In the genomic region with DNA sequence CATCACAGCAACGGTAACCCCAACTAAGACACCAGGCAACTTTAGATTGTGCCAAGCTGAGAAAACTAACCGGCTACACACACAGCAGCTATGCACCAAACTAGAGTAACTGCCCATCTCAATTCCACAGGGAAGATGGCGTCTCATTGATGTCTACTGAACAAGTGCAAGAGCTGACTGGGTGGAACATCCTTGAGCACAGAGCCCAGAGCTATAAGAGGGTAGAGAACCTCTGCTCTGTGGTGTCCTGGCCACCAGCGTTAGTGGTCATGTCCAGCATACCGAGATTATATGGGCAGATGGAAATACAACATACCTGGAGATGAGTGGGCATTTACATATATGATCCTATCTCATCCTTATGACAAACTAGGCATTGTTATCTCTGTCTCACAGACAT, we compare ENCODE assay signal across 35 mouse cellular contexts. TPM values are rescaled to one million over a fixed set of nuclear protein-coding genes. Genes with fewer than 3 reads are reported as not detected.
"Had no signal": no experiment of that assay in that cellular context is flagged by ENCODE, and none has a peak within 500 bp of the region (broad histone marks: within the 10 kb centered on the region; RNA-seq: fewer than 3 reads in every experiment).

No protein-coding gene starts in this region.

- H3K9me3 ChIP-seq: embryonic facial prominence, embryonic 10.5 days; embryonic facial prominence, embryonic 12.5 days; embryonic facial prominence, embryonic 13.5 days; embryonic facial prominence, embryonic 15.5 days; forebrain, embryonic 10.5 days; forebrain, embryonic 12.5 days; forebrain, embryonic 13.5 days; forebrain, embryonic 15.5 days had no signal

- H3K9ac ChIP-seq: embryonic facial prominence, embryonic 12.5 days; embryonic facial prominence, embryonic 13.5 days; embryonic facial prominence, embryonic 15.5 days; forebrain, embryonic 12.5 days; forebrain, embryonic 13.5 days; forebrain, embryonic 15.5 days; forebrain, postnatal 0 days had no signal

- H3K4me3 ChIP-seq: embryonic facial prominence, embryonic 10.5 days; embryonic facial prominence, embryonic 12.5 days; embryonic facial prominence, embryonic 13.5 days; embryonic facial prominence, embryonic 15.5 days; erythroblast, embryonic 14.5 days; forebrain, embryonic 10.5 days; forebrain, embryonic 12.5 days; forebrain, embryonic 13.5 days; forebrain, embryonic 15.5 days; gastrocnemius, adult 2 months; heart, adult 2 months had no signal

- H3K27ac ChIP-seq: embryonic facial prominence, embryonic 10.5 days; embryonic facial prominence, embryonic 12.5 days; embryonic facial prominence, embryonic 13.5 days; embryonic facial prominence, embryonic 15.5 days; forebrain, embryonic 10.5 days; forebrain, embryonic 12.5 days; forebrain, embryonic 13.5 days; forebrain, embryonic 15.5 days; gastrocnemius, adult 2 months; heart, adult 2 months had no signal

- ATAC-seq: forebrain, embryonic 13.5 days; forebrain, embryonic 14.5 days; forebrain, embryonic 15.5 days; forebrain, embryonic 16.5 days; forebrain, postnatal 0 days had no signal

- H3K36me3 ChIP-seq: embryonic facial prominence, embryonic 10.5 days; embryonic facial prominence, embryonic 12.5 days; embryonic facial prominence, embryonic 13.5 days; embryonic facial prominence, embryonic 15.5 days; forebrain, embryonic 10.5 days; forebrain, embryonic 12.5 days; forebrain, embryonic 15.5 days had no signal

- DNase-seq: cerebellum, adult 8-10 months; cerebellum, adult 9-10 months; cerebellum, adult 9-11 months; cerebellum, postnatal 10 days; cerebellum, postnatal 14 days; cerebellum, postnatal 25 days; cerebellum, postnatal 36 days; embryo, embryonic 11 days; forebrain, postnatal 0 days; gastrocnemius, adult 2 months; gastrocnemius, postnatal 10 days; gastrocnemius, postnatal 14 days; gastrocnemius, postnatal 25 days; gastrocnemius, postnatal 36 days; heart, adult 18-20 months; heart, adult 2 months had no signal

- H3K4me2 ChIP-seq: embryonic facial prominence, embryonic 12.5 days; embryonic facial prominence, embryonic 13.5 days; embryonic facial prominence, embryonic 15.5 days; forebrain, embryonic 12.5 days; forebrain, embryonic 13.5 days; forebrain, embryonic 15.5 days had no signal

- H3K27me3 ChIP-seq: embryonic facial prominence, embryonic 12.5 days; embryonic facial prominence, embryonic 13.5 days; embryonic facial prominence, embryonic 15.5 days; forebrain, embryonic 12.5 days; forebrain, embryonic 13.5 days; forebrain, embryonic 15.5 days had no signal

- H3K4me1 ChIP-seq: embryonic facial prominence, embryonic 12.5 days; forebrain, embryonic 12.5 days; forebrain, embryonic 13.5 days; forebrain, embryonic 15.5 days had no signal

RNA-seq across cellular contexts. Expression of a gene that starts 25.1 kb away (rescaled TPM):
- total RNA-seq: common myeloid progenitor, adult 5-6 weeks; forebrain, postnatal 0 days; gastrocnemius, adult 18-20 months; gastrocnemius, adult 2 months; gastrocnemius, adult 8-10 months; gastrocnemius, postnatal 10 days; gastrocnemius, postnatal 14 days; gastrocnemius, postnatal 25 days; gastrocnemius, postnatal 36 days; gastrocnemius, postnatal 4 days; granulocyte monocyte progenitor cell, adult 5-6 weeks; heart, adult 18-20 months; heart, adult 2 months; heart, adult 8-10 months had no signal
- polyA plus RNA-seq: embryonic facial prominence, embryonic 10.5 days; embryonic facial prominence, embryonic 11.5 days; embryonic facial prominence, embryonic 12.5 days; embryonic facial prominence, embryonic 13.5 days; forebrain, embryonic 10.5 days; forebrain, embryonic 11.5 days; forebrain, embryonic 12.5 days; forebrain, embryonic 13.5 days; forebrain, embryonic 14.5 days; forebrain, embryonic 15.5 days; forebrain, embryonic 16.5 days; heart, adult 2 months had no signal
